Mouse (Mus musculus) urinary bladder, postnatal 14 days (tissue): ENCODE measurements around the gene Olfr523.

Source experiments
- DNase-seq: peaks from one replicate; pipeline ENCODE4 v3.0.0; 2021; ENCODE audit warnings: low spot score

Gene Olfr523

DNA sequence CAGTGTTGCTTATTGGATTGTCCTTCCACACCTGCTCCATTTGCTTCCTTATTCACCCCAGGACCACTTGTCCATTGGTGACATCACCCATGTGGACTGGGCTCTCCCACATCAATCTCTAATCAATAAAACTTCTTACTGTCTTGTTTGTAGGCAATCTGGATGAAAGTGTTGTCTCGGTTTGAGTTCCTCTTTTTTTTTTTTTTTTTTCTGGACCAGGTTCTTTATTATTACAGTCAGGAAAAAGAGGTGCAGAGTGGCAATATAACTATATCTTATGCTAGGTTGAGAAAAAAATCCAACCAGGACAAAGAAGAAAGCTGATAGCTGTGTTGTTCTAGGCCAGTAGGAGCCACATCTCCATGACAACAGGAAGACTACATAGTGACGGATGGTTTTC lies 7.7 kb downstream of the Olfr523 start:
- DNase-seq, result no peak

DNA sequence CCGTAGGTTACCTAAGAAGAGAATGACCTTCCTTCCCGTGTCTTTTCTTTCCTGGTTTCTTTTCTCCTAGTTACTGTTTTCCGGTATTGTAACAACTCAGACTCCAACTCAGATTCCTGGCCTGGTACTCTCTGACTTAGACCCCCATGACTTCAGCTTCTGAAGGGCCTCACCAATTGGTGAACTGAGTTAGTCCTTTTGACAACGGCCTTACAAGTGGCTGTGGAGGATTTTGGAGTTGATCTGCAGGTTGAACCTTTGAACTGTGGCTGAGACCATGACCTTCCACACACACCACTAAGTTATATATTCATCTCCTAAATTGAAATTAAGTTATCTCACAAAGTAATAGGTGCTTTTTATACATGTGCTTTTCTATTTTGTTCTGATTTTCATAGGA lies 11.2 kb downstream of the Olfr523 start:
- no peak for DNase-seq

DNA sequence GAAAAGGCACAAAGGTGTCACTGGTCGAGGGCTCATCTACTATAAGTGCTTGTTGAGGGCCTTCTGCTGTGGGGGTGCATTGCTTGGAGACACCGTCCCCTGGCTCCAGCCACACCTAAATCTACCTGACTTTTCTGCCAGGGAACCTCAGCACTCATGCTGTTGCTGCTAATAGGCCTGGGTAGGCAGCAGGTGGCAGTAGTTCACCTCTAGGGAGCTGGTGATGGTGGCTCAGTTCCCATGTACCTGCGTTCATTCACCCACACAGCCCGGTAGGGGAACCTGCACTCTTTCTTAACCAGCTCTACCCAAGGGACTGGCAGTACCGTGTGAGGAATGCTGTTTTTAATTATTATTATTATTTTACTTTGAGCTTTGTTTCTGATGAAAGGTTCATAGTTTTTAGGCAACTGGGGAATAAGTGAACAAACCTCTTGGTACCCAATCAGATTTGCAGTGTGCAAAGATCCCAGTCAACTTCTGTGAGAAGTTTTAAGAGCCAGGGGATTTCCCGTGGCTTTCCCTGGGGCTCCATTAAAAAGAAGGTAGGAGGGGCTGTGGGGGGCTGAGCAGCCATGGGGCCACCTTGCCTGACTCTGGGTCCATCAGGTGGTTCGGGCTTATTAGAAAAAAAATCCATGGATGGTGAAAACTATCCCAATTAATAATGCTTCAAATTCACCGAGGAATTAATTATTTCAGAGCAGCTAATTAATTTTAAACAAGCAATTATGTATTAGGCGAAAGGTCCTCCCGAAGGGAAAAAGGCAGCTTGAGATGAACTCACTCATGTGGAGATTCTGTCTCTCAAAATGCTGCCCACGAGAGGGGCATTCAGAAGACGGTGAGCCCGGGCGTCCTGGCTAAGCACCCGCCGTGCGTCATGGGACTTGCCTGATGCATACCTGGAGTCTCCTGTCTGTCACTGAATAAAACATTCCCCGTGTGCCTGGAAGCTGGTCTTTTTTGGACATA lies 13.9 kb downstream of the Olfr523 start:
- DNase-seq, result peak; percentile 28

DNA sequence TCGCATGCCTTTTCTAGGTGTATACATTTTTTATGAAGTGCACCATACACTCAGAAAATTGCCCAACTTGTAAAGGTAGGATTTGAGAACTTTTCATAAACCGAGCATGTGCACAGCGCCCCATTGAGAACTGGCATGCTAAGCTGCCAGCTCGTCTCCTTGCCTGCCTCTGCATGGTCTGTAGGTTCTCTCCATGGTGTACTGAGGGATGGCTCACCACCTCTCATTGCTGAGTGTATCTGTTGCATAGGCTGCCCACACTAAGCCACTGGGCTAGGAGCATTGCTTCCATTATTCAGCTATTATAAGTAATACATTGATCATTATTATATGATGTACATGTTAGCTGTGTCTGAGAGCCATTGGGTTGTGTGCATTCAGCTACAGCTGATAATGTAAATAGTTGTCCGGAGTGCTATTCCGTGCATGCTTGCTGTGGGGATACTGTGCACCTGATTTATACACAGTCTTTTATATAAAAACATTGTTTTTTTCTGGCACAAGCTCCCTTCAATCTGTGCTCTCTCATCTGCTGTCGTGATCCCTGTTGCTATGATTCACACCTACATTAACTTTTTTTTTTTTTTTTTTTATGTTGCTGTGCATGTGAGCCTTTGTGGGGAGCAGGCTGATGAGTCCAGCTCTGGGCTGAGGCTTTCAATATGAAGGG lies 14.8 kb downstream of the Olfr523 start:
- DNase-seq, result no peak

DNA sequence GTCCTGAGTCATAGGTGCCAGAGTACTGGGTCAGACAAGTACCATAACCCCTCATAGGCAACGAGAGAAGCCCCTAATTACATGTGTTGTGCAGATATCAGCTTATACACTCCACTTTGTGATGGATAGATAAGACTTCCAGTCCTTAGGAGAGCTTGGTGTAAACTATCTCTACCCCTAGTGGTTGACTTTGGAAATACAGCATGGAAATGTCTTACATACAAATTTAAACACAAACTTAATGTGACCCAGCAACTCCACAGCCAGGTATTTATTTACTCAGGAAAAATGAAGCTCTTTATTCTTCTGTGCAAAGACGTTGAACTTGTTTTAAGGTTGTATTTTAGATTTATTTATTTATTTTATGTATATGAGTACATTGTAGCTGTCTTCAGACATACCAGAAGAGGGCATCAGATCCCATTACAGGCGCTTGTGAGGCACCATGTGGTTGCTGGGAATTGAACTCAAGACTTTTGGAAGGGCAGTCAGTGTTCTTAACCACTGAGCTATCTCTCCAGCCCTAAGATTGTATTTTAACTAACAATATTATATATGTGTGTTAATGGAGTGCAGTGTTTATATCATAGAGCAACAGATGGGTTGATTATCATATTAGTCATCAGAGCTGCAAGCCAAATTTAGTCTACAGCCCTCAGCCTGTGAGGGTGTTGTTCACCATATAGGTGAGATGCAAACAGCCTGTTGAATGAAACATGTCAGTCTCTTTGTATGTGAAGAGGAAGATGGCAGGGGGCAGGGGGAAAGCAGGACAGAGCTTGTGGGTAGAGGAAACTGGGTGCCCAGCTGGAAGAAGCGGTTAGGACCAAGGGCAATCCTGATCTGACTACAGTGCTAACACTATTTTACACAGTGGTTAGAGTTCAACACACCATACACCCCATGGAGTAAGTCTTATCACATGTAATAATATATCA lies 15.6 kb downstream of the Olfr523 start:
- DNase-seq, result no peak

DNA sequence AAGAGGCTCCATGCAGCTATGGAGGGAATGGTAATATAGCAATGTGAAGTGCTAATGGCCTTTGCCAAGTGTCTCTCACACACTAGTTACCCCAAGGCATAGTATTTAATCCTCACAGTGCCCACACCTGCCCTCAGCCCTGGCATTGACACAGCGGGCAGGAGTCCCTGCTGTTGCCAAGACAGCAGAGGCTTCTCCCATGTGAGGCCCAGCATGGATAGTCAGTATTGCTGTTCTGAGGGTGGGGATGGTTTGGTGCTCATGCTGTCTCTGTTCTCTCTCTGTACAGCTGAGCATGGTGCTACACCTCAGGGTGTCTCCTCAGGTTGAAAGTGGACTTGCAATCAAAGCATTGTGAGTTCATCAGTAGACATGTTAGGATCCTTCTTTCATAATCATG lies 17.4 kb downstream of the Olfr523 start:
- no peak for DNase-seq

DNA sequence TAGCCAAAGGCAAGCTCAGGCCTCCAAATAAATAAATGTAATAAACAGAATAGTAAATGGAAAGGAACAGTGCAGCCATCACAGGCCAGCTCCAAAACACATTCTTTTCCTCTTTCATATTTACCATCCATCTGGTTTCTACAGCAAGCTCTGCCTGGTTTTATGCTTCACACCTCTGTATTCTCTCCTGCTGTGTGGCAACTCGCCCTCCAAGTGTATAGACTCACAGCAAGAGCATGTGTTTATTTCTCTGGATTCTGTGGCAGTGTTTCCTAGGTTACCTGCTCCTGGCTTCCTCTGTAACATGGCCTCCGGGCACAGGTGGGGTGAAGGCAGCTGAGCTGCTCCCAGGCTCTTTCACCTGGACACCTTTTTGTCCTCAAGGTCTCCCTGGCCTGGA lies 19.4 kb downstream of the Olfr523 start:
- DNase-seq, result no peak

DNA sequence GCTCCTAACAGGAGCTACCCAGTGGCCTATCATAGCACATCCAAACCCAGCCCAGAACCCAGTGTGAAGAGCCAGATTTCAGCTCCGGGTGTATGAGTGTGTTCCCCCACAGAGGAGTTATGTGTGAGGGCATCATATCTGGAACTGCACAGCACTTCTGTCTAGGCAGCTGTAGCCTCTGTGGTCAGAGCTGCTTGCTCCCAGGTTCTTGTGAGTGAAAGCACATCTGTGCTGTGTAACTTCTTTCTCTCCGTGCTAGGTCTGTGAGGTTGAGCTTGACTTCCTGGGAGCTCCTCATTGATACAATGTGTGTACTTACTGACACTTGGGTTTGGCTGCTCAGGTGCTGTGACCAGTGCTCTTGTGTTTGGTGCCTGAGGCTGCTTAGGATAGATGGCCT lies 19.8 kb downstream of the Olfr523 start:
- DNase-seq, result no peak

DNA sequence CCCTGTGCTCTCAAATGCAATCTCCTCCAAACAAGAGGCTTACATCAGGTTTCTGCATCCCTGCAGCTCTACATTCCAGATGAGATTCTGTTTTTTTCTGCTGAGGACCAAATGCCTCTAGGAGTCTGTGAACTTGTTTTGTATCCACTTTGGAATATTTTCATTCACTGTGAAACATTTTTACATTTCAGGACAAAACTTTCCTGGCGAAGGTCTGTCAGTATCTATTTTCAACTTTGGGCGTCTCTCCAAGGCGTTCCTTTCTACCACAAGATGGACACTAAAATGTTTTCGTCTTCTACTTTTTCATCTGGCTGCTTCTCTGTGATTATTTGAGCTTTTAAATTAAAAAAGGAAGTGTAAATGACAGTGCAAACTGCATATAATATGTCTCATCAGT lies 21.0 kb downstream of the Olfr523 start:
- no peak for DNase-seq

DNA sequence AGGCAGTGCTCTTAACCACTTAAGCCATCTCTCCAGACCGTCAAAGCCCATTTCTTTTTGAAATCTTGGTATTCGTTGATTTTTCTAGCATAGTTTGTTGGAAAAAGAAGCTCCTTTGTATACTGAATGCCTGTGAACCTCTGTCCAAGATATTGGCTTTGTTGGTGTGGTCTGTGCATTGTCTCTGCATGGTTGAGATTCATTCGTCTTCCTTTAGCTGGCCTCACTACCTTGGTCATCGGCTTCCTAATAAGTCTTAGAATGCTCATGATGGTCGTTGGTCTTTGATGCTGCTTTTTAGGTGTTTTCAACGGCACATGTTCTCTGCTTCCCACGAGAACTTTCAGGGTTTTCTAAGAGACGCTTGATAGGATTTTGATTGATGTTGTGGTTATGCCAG lies 23.0 kb downstream of the Olfr523 start:
- DNase-seq, result no peak

DNA sequence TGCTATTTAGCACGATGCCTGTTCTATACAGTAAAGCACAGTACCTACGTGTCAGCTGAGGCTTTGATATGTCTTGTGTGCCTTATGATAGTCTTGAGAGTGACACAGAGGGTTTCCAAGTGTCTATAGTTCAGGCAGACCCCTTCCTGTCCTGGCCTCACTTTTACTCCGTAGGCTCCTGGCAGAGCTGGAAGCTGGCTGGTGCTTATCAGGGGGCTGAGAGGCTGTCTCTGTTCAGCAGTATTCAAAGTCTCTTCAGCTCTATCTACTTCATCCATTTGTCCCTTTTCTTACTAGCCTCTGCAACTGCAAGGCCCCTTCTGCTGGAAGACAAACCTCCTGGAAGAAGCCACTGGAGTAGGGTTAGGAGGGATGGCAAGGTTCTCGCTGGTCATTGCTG lies 28.1 kb downstream of the Olfr523 start:
- DNase-seq, result no peak

DNA sequence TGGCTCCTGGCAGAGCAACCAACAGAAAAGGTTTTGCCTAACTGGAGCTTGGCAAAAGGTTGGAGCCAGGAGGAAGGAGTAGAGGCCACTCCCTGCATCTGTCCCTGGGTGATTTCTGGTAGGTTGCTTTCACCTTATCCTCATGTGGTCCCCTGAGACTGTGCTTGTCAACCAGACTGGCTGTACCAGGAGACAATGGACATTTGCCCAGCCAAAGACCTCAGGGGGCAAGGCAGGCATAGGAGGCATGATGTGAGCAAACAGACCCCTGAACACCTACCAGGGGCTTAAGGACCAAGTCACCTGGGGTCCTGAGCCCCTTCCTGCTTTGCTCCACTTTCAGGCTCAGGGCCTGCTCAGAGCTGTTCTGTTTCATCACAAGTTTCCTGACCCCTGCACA lies 32.8 kb downstream of the Olfr523 start, which contains the start of gene Olfr524:
TSS of gene Olfr524 (minus strand) at position 101 of the 400 bp plus-strand sequence.
- DNase-seq, result no peak

DNA sequence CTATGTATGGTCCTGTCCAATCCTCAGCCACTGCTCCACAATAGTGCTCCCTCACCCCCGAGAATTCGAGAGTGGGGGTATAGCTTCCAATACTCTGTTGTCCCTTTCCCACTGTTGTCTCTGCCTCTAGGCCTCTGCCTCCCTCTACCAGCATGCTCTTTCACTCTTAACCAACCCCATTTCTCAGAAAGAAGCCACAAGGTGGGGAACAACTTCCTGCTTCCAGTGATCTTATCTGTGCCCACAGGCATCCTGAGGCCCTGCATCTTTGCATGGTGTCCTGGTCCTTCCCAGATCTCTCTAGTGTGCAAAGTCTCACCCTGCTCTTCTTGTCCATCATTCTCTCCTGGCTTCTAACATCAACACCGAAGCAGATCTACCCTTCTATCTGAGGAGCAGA lies 33.9 kb downstream of the Olfr523 start:
- DNase-seq, result no peak

DNA sequence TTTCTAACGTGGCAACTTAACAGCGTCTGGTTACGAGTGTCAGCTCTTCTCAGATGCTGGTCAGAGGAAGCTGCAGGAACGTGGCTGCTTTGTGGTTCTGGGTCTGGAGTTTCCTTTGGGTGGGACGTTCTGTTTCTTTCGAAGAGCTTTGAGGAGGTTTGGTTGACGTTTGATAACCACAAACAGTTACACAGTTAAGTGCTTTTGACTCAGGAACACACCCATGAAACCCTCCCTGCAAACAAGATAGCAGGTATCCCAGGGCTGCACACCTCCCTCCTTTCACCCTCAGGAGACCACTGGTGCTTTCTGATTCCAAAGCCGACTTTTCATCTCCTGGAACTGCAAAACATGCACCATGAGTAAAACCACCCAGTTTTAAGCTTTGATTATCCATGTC lies 35.1 kb downstream of the Olfr523 start:
- no peak for DNase-seq

DNA sequence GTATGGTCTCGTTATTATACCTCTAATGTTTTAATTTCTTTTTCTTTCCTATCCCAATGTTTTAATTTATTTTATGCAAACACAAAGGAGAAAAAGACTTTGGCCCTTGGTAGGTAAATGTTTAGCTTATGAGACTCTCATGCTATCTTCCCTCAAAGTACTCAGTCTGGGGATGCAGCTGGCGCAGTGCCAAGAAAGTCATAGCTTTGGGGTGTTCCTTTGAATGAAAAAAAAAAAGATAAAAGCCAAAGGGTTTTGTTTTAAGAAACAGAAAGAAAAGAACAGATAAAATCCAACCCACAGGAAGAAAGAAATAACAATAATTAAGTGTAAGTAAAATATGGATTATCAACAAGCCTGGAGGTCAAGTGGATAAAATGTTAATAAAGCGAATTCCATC lies 35.7 kb downstream of the Olfr523 start:
- DNase-seq, result no peak

DNA sequence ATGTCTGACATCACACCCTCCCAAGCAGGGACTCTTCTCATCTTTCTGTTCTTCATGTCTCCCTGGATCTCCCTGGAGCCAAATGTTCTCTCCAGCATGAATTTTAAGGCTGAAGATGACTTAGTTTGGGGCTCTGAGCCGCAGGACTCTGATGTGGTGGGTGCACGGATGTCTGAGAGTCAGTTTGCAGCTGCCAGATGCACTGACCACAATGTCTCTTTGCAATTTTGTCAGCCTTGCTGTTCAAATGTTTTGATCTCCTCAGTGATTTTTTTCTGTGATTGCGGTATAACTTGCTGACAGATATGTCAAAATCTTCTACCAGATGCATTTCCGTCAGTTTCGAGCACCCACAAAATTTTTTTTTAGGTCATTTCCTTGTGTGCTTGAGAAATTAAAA lies 40.8 kb downstream of the Olfr523 start:
- no peak for DNase-seq

DNA sequence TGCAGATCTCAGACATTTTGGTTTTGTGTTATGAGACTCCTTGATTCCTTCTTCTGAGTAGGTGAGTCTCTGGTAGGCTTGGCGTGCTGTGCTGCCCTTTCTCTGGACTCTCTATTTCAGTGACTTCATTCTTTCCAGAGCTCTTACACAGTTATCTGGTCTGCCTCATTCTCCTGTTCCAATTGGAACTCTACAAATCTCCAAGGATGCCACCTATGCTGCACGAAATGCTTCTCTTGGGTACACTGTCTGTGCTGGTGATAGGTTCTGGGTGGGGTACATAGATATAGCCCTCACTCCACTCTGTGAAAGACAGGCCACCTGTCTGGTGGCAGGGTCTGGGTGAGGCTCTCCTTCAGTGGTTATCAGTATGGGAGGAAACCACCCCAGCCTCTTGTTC lies 45.0 kb downstream of the Olfr523 start, which contains the start of gene Cd163l1:
TSS of gene Cd163l1 (plus strand) at position 301 of the 400 bp plus-strand sequence.
- DNase-seq, result no peak

DNA sequence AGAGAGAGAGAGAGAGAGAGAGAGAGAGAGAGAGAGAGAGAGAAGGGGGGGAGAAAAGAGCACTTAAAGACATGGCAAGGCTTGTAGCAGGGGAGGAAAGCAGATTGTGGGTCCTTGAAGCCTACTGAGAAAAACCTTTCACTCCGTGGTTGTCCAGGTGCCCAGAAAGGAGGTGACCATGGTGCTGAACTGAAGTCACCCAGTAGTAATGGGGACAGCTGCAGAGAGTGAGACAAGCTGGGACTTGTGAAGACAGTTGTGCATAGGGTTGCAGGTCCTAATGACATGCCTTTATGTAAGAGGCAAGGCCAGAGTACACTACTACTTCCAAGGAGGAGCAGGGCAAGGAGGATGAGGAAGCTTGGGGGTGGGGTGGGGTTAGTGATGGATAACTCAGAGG lies 46.3 kb downstream of the Olfr523 start:
- no peak for DNase-seq

DNA sequence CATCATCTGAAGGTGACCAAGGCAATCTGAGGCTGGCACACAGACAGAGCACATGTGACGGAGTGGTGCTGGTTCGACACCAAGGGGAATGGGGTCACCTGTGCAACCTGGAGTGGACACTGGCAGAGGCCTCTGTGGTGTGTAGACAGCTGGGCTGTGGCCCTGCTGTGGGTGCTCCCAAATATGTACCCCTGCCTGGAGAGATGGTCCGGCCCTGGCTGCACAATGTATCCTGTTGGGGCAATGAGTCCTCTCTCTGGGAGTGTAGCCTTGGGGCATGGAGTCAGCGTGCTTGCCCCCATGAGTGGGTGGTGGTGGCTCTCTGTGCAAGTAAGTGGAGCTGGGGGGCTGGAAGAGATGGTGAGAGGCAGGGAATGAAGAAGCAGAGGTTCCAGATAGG lies 47.4 kb downstream of the Olfr523 start:
- no peak for DNase-seq

DNA sequence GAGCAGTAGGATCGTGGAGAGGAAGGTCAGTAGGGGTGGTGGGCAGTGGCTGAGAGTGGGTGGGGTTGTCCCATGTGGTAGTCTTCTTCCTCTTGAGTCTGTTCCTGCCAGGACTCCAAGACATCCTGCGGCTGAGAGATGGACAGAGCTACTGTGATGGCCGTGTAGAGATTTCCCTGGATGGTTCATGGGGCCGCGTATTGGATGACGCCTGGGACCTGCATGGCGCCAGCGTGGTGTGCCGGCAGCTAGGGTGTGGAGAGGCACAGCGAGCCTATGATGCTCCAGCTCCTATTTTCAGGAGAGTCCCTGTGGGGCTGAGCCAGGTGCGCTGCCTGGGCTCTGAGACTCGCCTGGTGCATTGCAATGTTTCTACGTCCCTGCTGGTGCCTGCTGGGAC lies 51.2 kb downstream of the Olfr523 start:
- DNase-seq, result no peak
